Mouse (Mus musculus): Measurements from ENCODE around the gene 1810062G17Rik. TPM values are rescaled to one million over a fixed set of nuclear protein-coding genes. Genes with fewer than 3 reads are reported as not detected.

The 1810062G17Rik gene
- total RNA-seq, 2 experiments from 2014 or later = not detected

GRCm38 (mm10) chr3:36501546-36501945 is 25.8 kb downstream of the 1810062G17Rik start:
- no peak for DNase-seq (ENCODE audit: low spot score in 2 of 2)

GRCm38 (mm10) chr3:36505306-36505705 is 29.6 kb downstream of the 1810062G17Rik start:
- DNase-seq (ENCODE audit: low spot score in 2 of 2) = no peak

GRCm38 (mm10) chr3:36505809-36506735 is 30.3 kb downstream of the 1810062G17Rik start:
- DNase-seq (ENCODE audit: low spot score in 2 of 2) = no peak

GRCm38 (mm10) chr3:36511491-36511890 is 35.8 kb downstream of the 1810062G17Rik start:
- no peak for DNase-seq (ENCODE audit: low spot score in 2 of 2)

GRCm38 (mm10) chr3:36516196-36516595 is 40.5 kb downstream of the 1810062G17Rik start:
- peak; percentile 54 to 77 for DNase-seq (ENCODE audit: low spot score in 2 of 2)

GRCm38 (mm10) chr3:36521073-36522060 is 45.6 kb downstream of the 1810062G17Rik start, which contains the start of gene Gm11549:
TSS of gene Gm11549 (minus strand) at chr3:36521813.
- DNase-seq (ENCODE audit: low spot score in 2 of 2) = peak; percentile 57 to 75

- DNase-seq (ENCODE audit: low spot score in 2 of 2) = no peak
Measured at GRCm38 (mm10) chr3:36522137-36522536, 46.4 kb downstream of the 1810062G17Rik start.

GRCm38 (mm10) chr3:36524466-36524865 is 48.7 kb downstream of the 1810062G17Rik start:
- DNase-seq (ENCODE audit: low spot score in 2 of 2) = no peak

- peak; percentile 81 to 83 for DNase-seq (ENCODE audit: low spot score in 2 of 2)
Measured at GRCm38 (mm10) chr3:36530345-36530744, 54.6 kb downstream of the 1810062G17Rik start.

- DNase-seq (ENCODE audit: low spot score in 2 of 2) = peak in 1 of 2 experiments; percentile 29
Measured at GRCm38 (mm10) chr3:36530781-36531180, 55.0 kb downstream of the 1810062G17Rik start.

GRCm38 (mm10) chr3:36531242-36531641 is 55.5 kb downstream of the 1810062G17Rik start:
- DNase-seq (ENCODE audit: low spot score in 2 of 2) = peak in 1 of 2 experiments; percentile 48

Small RNA genes lying within 50 kb of the gene (microRNA-seq; reads per million reads assigned to microRNA genes)
- gene Mir7009 = 0.25 to 1.1 reads per million in 2 experiments

Other genes starting within 250 kb of the 1810062G17Rik start
- gene Anxa5, start within 50 bp of the 1810062G17Rik start, total RNA-seq (2021) = 10 to 100 TPM; 71.6 to 82.2 TPM
- gene Gm11549, start 45.9 kb downstream of the 1810062G17Rik start, total RNA-seq (2021) = 10 to 100 TPM; 34.4 to 35.0 TPM
- gene Exosc9, start 76.7 kb downstream of the 1810062G17Rik start, total RNA-seq (2021) = 10 to 100 TPM; 38.2 to 41.0 TPM
- gene Ccna2, start 96.2 kb downstream of the 1810062G17Rik start, total RNA-seq (2021) = under 1 TPM; 0.67 to 0.75 TPM
- gene Bbs7, start 137.5 kb downstream of the 1810062G17Rik start, total RNA-seq (2021) = 10 to 100 TPM; 15.7 to 17.6 TPM
- gene Trpc3, start 214.2 kb downstream of the 1810062G17Rik start, total RNA-seq (2021) = 10 to 100 TPM; 15.0 to 20.8 TPM

Data from left cerebral cortex, adult 18-20 months (tissue).